Mouse (Mus musculus): ENCODE data around the gene Rnf185.

Gene Rnf185

DNA sequence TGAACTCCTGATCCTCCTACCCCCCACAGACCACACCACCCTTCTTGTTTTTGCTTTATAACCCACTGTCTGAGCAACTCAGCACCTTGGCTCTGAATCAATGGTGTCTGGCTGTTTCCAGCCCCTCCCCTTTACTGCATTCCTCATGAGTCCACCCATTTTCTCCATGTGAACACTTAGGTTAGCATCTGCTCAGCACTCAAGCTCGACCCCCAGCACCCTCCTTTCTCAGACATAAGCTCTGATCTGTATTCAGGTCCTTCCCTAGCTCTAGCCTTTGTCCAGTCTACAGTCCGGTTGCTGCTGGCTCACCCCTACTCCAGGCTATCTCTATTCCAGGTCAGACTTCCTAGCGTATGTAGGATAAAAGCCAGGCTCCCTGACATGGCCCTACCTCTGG, 56.1 kb downstream of the Rnf185 start:
- DNase-seq (ENCODE audit: low read depth, low spot score), result no peak

DNA sequence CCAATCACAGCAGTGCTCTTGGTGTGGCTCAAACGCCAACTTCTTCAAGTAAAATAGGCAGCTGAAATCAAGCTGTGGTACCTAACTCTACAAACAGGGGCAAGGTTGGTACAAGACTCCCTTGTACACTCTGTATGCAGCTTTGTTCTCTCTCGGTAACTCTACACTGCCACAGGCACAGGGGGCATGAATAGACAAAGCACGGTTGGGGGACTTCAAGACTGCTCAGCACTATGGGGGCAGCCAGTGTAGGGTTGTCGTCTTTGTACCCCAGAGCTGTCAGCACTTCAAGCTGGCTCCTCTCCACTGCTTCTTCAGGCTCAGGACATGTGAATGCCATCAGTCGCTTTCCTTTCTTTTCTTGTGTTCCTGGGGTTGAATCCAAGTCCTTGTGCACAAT, 57.6 kb downstream of the Rnf185 start:
- no peak for DNase-seq (ENCODE audit: low read depth, low spot score)

DNA sequence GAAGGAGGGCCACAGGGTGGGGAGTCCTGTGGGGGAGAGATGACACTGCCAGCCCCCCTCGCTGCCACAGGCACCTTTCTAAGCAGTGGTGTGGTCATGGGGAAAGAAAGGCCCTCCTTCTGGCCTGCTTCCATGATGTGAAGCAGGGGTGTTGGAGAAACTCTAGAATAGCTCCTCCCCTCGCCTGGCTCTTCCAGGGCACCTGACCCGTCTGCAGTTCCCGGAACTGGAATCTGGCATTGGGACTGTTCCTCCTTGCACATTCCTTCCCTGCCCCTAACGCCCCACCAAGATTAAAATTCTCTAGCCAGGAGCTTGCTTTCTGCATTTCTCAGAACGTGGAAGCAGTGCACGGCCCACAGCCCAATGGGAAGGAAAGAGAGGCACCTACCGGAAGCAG, 59.6 kb downstream of the Rnf185 start:
- DNase-seq (ENCODE audit: low read depth, low spot score), result no peak

DNA sequence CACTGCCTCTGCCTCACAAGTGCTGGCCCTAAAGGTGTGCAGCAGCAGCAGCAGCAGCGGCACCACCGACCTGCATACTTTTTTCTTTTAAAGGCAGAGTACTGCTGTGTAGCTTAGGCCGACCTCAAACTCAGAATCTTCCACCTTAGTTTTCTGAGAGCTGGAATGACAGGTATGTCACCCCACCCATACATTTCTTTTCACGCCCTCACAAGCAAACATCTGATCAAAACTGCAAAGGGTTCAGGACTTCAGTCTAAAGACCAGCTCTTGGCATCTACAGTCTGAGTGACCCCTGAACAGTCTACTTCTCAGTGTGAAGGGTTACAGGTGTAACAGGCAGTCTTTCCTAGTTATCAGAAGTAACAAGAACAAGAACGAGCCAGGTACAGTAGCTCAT, 61.4 kb downstream of the Rnf185 start:
- no peak for DNase-seq (ENCODE audit: low read depth, low spot score)

DNA sequence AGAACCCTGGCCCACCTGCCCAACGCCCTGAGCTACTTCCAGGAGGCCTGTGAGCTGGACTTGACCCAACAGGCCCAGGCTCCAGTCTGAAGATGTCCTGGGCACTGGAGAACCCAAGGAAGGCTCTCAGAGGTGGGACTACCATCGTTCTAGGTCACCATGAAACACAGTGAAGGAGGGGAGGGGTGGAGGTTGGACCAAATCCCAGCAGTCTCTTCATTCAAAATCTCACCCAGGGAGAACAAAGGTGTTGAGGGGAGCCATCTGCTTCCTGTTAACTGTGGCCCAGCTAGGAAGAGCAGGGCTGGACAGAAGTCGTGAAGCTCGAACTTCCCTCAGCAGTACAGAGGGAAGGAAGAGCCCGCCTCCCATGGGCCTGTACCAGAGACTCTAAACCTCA, 62.2 kb downstream of the Rnf185 start:
- DNase-seq (ENCODE audit: low read depth, low spot score), result no peak

DNA sequence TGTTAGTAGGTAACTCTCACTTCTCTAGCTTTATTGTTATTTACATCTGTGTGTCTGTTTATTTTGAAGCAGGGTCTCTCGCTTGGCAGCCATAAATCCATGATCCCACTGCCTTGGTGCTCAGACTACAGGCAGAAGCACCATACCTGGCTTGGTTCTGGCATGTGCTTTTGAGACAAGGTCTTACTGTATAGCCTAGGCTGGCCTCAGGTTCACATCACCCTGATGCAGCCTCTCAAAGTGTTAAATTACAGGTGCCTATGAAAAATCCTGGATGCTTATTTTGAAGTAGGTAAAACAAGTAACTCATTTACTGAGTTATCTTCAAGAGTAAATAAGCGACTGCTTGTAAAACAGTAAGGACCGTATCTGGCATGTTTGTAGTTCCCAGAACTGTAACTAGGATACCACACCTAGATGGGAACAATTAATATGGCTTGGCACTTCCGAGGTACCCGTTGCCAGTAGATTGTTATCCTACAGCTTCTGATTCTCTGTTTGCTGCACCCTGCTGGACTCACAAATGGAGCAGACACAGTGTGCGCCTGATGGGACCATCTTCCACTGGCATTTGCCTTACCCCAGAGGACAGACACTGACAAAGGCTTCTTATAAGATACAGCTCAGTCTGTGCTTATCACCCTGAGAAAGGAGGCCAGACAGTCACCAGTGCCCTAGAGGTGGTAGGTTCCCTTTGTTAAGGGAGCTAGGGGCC, 64.5 kb downstream of the Rnf185 start:
- DNase-seq (ENCODE audit: low read depth, low spot score), result no peak

DNA sequence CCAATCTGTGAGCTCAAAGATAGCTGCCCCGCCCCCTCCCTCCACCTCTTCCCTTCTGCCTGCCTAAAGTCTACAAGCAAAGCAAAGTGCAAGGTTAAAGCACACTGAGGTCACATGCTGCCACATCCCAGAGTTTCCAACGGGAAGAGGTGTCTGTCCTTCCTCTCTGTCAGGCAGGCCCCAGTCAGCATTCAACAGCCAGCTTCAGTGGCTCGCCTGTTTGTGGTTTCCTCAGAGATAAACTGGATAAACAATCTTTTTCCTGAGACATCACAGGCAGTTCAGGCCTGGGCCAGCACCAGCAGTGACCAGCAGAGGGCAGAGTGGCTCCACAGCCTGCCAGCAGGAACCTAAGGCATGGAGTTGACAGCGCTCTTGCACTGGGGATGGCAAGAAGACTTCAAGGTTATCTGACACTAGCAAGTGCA, 65.2 kb downstream of the Rnf185 start:
- peak; percentile 64 for DNase-seq (ENCODE audit: low read depth, low spot score)

DNA sequence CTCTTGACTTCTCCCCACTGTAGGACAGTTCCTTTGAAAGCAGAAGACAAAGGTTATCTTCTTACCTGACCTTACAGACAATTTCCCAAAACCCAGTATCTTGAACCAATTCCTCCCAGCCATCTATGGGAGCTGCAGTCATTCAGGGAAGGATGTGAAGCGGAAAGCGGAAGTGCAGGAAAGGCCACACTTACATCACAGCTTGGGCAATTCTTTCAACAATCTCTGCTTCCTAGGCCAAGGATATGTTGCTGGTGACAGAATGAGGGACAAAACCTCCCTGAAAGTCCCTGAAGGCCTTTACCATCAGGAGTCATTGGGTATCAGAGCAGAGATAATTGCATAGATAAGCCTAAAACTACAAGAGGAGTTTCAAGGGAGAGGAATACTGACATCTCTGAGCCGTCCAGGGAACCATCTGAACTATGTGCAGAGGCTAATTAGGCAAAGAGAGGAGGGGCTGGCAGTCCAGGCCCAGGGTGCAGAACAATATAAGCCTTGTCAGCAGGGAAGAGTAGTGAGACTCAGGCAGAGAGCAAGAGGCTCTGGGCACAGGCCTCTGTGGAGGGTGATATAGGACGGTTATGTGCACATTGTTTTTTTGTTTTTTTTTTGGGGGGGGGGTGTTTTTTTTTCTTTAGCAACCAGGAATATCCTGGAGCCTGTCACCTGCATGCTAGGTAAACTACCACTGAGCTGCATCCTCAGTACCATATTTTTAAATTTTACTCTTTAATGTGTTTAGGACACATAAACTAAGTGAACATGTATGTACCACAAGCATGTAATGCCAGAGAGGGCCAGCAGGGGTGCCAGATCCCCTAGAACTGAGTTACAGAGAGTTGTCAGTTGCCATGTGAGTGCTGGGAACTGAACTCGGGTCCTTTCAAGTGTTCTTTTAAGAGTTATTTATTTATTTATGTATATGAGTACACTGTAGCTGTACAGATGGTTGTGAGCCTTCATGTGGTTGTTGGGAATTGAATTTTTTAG, 69.3 kb downstream of the Rnf185 start:
- DNase-seq (ENCODE audit: low read depth, low spot score), result no peak

- no peak for DNase-seq (ENCODE audit: low read depth, low spot score)
Observed at GRCm38 (mm10) chr11:3381148-3381814, 70.9 kb downstream of the Rnf185 start.

DNA sequence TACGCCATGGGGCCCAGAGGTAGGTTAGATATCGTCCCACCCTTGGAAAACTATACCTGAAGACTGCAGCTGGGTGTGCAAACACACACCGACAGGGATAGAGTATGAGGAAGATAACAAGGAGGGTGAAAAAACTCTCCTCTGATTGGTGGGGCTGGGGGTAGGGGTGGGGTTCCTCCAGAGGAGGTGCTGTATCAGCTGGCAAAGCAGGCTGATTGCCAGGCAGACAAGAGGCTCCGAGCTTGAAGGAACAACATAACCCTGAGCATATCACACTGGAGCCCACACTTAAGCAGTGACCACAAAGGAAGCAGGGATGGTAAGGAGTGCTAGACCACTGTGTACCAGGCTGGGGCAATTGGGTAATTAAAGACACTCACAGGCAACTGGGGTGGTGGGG, 72.7 kb downstream of the Rnf185 start:
- no peak for DNase-seq (ENCODE audit: low read depth, low spot score)

DNA sequence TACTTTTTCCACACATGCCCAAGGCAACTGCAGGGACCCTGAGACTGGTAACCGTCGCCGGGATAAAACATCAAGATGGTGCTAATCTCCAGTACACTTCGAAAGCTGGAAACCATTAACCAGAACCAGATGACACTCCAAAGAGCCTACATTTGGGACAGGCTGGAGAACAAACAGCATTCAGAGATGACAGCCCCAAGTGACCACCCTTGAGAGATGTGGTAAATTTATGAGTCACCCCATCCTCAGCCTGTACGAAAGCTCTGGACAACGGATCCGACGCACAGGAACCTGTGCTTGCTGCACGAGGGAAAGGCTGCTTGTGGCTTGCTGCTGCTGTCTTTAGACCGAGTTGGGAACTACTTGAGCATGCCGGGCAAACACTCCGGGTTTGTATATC, 77.4 kb downstream of the Rnf185 start:
- no peak for DNase-seq (ENCODE audit: low read depth, low spot score)

DNA sequence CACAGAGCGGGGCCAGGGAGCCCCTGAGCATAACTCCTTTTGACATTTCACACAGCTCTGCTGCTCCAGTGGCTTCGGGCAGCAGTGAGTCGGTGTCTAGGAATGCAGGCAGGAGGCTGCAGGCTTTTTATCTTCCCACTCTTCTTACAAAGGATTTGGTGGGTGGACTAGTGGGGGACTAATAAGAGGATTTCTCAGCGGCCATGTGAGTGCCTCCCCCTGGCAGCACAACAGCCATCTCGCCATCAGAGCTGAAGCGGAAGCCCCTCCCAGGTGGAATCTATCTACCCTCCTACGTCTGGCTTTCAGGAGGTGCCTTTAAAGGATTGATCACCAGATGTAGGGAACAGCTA, 77.9 kb downstream of the Rnf185 start:
- no peak for DNase-seq (ENCODE audit: low read depth, low spot score)

- DNase-seq (ENCODE audit: low read depth, low spot score), result no peak
Observed at GRCm38 (mm10) chr11:3373591-3374292, 78.4 kb downstream of the Rnf185 start.

GRCm38 (mm10) chr11:3371599-3372295, 80.4 kb downstream of the Rnf185 start:
- no peak for DNase-seq (ENCODE audit: low read depth, low spot score)

- no peak for DNase-seq (ENCODE audit: low read depth, low spot score)
Observed at GRCm38 (mm10) chr11:3370928-3371598, 81.1 kb downstream of the Rnf185 start.

DNA sequence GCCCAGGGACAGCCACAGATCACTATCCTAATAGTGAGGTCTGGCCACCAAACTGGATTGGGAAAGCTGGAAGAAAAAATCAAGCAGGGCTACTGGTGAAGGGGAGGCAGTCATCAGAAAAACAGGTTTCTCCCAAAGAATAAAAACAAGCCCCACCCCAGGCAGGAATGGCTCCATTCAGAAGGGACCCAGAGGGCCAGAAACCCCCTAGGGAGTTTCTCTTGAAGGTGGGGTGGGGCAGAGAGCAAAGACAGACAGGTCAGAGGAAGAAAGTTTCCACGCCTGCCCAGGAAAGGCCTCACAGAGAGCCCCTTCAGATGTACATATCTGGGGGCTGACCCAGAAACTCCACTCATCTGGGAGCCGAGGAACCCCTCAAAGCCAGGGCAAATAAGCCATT, 82.0 kb downstream of the Rnf185 start:
- DNase-seq (ENCODE audit: low read depth, low spot score), result no peak

GRCm38 (mm10) chr11:3369449-3369848, 82.7 kb downstream of the Rnf185 start:
- no peak for DNase-seq (ENCODE audit: low read depth, low spot score)

- no peak for DNase-seq (ENCODE audit: low read depth, low spot score)
Observed at GRCm38 (mm10) chr11:3368983-3369382, 83.2 kb downstream of the Rnf185 start.

DNA sequence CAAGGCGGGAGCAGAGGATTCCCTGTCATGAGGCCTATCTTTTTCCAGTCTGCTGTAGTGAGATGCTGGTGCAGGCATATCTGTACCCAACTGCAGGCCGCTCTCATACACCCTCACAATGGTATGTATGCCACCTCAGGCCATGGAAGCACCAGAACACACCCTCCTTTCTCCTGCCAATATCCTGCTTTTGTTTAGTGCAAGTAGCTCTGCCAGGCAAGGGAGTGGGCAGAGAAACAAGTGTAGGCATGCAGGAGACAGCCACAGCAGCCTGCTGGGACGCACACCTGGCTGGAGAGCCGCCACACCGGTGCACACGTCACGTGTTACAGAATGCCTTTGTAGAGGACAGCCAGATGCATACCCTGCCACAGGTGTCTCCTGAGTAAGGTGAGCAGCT, 85.8 kb downstream of the Rnf185 start:
- no peak for DNase-seq (ENCODE audit: low read depth, low spot score)
